8 mouse cellular contexts compared by ENCODE assay signal in the genomic region with DNA sequence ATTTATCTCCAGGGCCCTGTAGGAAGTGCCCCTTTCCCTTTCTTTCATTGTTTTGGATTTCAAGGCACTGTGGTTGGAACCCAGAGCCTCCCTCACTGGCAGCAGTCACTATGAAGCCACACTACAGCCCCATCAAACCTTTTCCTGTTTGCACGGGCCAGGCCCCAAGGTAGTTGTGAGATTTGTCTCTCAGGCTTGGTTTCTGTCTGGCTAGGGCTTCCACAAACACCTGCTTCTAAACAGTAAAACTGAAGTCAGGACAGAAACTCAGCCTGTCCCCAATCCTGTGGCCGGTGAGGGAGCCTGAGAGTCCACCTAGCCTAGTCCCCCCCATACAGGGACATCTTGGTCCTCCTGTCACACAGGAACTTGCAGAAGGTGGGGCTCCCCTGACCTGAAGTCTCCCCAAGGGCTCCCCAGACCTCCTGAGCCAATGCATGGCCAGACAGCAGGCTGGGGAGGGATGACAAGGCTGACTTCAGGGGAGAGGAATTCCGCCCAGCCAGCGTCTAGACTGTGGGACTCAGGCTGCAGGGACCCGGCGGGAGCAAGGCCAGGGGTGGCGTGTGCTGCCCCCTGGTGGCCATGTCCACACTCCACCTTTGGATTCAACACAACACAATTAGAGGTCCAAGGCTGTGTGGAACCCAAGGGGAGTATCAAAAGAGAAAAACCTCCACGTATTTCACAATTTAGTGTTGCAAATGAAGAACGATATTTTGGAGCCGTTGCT. TPM values are rescaled to one million over a fixed set of nuclear protein-coding genes. Genes with fewer than 3 reads are reported as not detected.
A peak's percentile ranks its signal among the peaks of the same experiment; 100 is the strongest.
DNase-seq lines count a peak whose midpoint lies in the region; ATAC-seq lines count a peak whose summit lies in the region.

No protein-coding gene starts in this region.

- WGBS in hindbrain, embryonic 13.5 days: 12% methylated on average over 10 of the region's 10 CpGs

- ATAC-seq in frontal cortex, adult (ENCODE audit: low TSS enrichment): peak; percentile 65; the same call in 1 of the 2 replicates
- ATAC-seq in hindbrain, embryonic 13.5 days (ENCODE audit: low FRiP score): peak; percentile 79

- H3K4me2 ChIP-seq in hindbrain, embryonic 13.5 days: no peak overlapping the region

- DNase-seq in WW6 (ENCODE audit: low read depth, low spot score): peak; percentile 67
- peak; percentile 84 for DNase-seq in cerebellum, adult 9-11 months
- peak; percentile 55 to 57 for DNase-seq in left cerebral cortex, postnatal 36 days (ENCODE audit: low spot score in 2 of 2)
- peak; percentile 90 for DNase-seq in mesoderm, embryonic 11.5 days (ENCODE audit: low read depth, low spot score)
- DNase-seq in right cerebral cortex, postnatal 25 days: peak; percentile 46
- DNase-seq in urinary bladder, postnatal 4 days (ENCODE audit: low spot score in 2 of 2): peak; percentile 83 to 88

- H3K27ac ChIP-seq in hindbrain, embryonic 13.5 days: no peak overlapping the region

- H3K4me3 ChIP-seq in hindbrain, embryonic 13.5 days: no peak overlapping the region

- peaks cover 62% of the 10 kb centered on the region for H3K27me3 ChIP-seq in hindbrain, embryonic 13.5 days

- no peaks in the 10 kb centered on the region for H3K36me3 ChIP-seq in hindbrain, embryonic 13.5 days

- intact Hi-C loops in left cerebral cortex, postnatal 36 days (cut with DNase I): no loop called here

- no peaks in the 10 kb centered on the region for H3K9me3 ChIP-seq in hindbrain, embryonic 13.5 days

- peaks cover 13% of the 10 kb centered on the region for H3K4me1 ChIP-seq in hindbrain, embryonic 13.5 days (replicated peaks)

- H3K9ac ChIP-seq in hindbrain, embryonic 13.5 days: peak overlapping the region; percentile 39; the same call in 1 of the 2 replicates

RNA-seq across cellular contexts. Expression of a gene that starts 26.9 kb away (rescaled TPM):
- polyA plus RNA-seq in hindbrain, embryonic 13.5 days (2015; fragmentation: Nextera tagmentation; extraction: Ambion mirVana): 13.4 and 13.5 TPM in 2 replicates
- total RNA-seq in left cerebral cortex, postnatal 36 days (2021): 100 to 1,000 TPM in 1 of 2 experiments, 10 to 100 TPM in 1; 97.9 to 136 TPM

RNA-seq across cellular contexts. Expression of a gene that starts 37.6 kb away (rescaled TPM):
- 37.5 and 40.2 TPM in 2 replicates for polyA plus RNA-seq in hindbrain, embryonic 13.5 days (2015; fragmentation: Nextera tagmentation; extraction: Ambion mirVana)
- total RNA-seq in left cerebral cortex, postnatal 36 days (2021): 100 to 1,000 TPM; 102 to 111 TPM

RNA-seq across cellular contexts. Expression of a gene that starts 49.4 kb away (rescaled TPM):
- polyA plus RNA-seq in hindbrain, embryonic 13.5 days (2015; fragmentation: Nextera tagmentation; extraction: Ambion mirVana): 42.3 and 44.0 TPM in 2 replicates
- 10 to 100 TPM; 66.9 to 74.2 TPM for total RNA-seq in left cerebral cortex, postnatal 36 days (2021)

RNA-seq across cellular contexts. Expression of a gene that starts 58.0 kb away (rescaled TPM):
- polyA plus RNA-seq in hindbrain, embryonic 13.5 days (2015; fragmentation: Nextera tagmentation; extraction: Ambion mirVana): 8.0 and 8.1 TPM in 2 replicates
- 10 to 100 TPM; 17.4 to 23.9 TPM for total RNA-seq in left cerebral cortex, postnatal 36 days (2021)
